Mouse (Mus musculus): Measurements from ENCODE around the gene Ptprm. TPM values are rescaled to one million over a fixed set of nuclear protein-coding genes. Genes with fewer than 3 reads are reported as not detected.
"Not testable (repeated sequence)": the region's sequence is repeated elsewhere in the genome, so short reads cannot be mapped to it uniquely, and the experiment has no call there.

Ptprm gene
- polyA plus RNA-seq, 1 experiment from 2014 or later = 19.5 TPM

GRCm38 (mm10) chr17:66861557-66861956 lies 492.7 kb downstream of the Ptprm start:
- H3K27ac ChIP-seq (replicated peaks in 1 of 2; ENCODE audit: control insufficient read depth in 1 of 2, insufficient read depth in 1 of 2, low read depth in 2 of 2, low read length in 2 of 2) = no peak overlapping the region
- H3K9me3 ChIP-seq (ENCODE audit: control insufficient read depth, low read length) = no peaks in the 10 kb centered on the region
- H3K4me2 ChIP-seq (ENCODE audit: low read length) = no peak overlapping the region
- H3K9ac ChIP-seq (ENCODE audit: low read length) = no peak overlapping the region
- no peaks in the 10 kb centered on the region for H3K27me3 ChIP-seq (ENCODE audit: control insufficient read depth, insufficient read depth, low read length)
- WGBS = 40% methylated on average over 2 of the region's 2 CpGs
- H3K36me3 ChIP-seq (ENCODE audit: control insufficient read depth, insufficient read depth, low read length) = no peaks in the 10 kb centered on the region
- no peak for ATAC-seq (ENCODE audit: insufficient number of reproducible peaks, insufficient read depth, low FRiP score, low read depth)
- no peaks in the 10 kb centered on the region for H3K4me1 ChIP-seq (ENCODE audit: control insufficient read depth in 2 of 2, insufficient read depth in 2 of 2, low read length in 2 of 2)
- no peak overlapping the region for H3K4me3 ChIP-seq (ENCODE audit: control insufficient read depth in 1 of 2, insufficient read depth in 1 of 2, low read depth in 1 of 2, low read length in 2 of 2)

DNA sequence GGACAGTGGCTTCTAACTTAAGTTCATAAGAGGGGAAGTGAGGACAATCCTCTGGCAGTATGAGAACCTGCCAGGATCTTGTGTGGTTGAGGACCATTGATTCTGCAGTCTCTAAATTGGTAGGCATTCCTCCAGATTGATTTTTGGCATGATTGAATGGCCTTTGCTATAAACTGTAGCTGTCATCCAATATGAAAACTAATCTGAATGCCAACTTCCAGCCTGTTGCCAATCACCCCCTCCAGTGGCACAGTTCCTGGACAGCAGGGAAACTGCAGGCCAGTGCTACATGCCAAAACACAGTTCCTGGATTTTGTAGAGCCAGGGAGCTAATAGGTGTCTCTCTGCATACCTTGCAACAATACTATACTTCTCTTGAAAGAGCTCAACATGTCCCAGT lies 495.5 kb downstream of the Ptprm start:
- H3K4me2 ChIP-seq (ENCODE audit: low read length) = no peak overlapping the region
- H3K27ac ChIP-seq (replicated peaks in 1 of 2; ENCODE audit: control insufficient read depth in 1 of 2, insufficient read depth in 1 of 2, low read depth in 2 of 2, low read length in 2 of 2) = no peak overlapping the region
- no peaks in the 10 kb centered on the region for H3K9me3 ChIP-seq (ENCODE audit: control insufficient read depth, low read length)
- no peak for ATAC-seq (ENCODE audit: insufficient number of reproducible peaks, insufficient read depth, low FRiP score, low read depth)
- H3K4me3 ChIP-seq (ENCODE audit: control insufficient read depth in 1 of 2, insufficient read depth in 1 of 2, low read depth in 1 of 2, low read length in 2 of 2) = no peak overlapping the region
- no peaks in the 10 kb centered on the region for H3K4me1 ChIP-seq (ENCODE audit: control insufficient read depth in 2 of 2, insufficient read depth in 2 of 2, low read length in 2 of 2)
- no peak overlapping the region for H3K9ac ChIP-seq (ENCODE audit: low read length)
- no peaks in the 10 kb centered on the region for H3K36me3 ChIP-seq (ENCODE audit: control insufficient read depth, insufficient read depth, low read length)
- no peaks in the 10 kb centered on the region for H3K27me3 ChIP-seq (ENCODE audit: control insufficient read depth, insufficient read depth, low read length)

GRCm38 (mm10) chr17:66852496-66852895 lies 501.8 kb downstream of the Ptprm start:
- Histone ChIP-seq H3K4me1 (ENCODE audit: control insufficient read depth in 2 of 2, insufficient read depth in 2 of 2, low read length in 2 of 2) (no peaks in the 10 kb centered on the region), H3K9me3 (ENCODE audit: control insufficient read depth, low read length) (no peaks in the 10 kb centered on the region), H3K27me3 (ENCODE audit: control insufficient read depth, insufficient read depth, low read length) (no peaks in the 10 kb centered on the region), H3K27ac (replicated peaks in 1 of 2; ENCODE audit: control insufficient read depth in 1 of 2, insufficient read depth in 1 of 2, low read depth in 2 of 2, low read length in 2 of 2) (no peak overlapping the region), H3K4me3 (ENCODE audit: control insufficient read depth in 1 of 2, insufficient read depth in 1 of 2, low read depth in 1 of 2, low read length in 2 of 2) (no peak overlapping the region), H3K36me3 (ENCODE audit: control insufficient read depth, insufficient read depth, low read length) (no peaks in the 10 kb centered on the region), H3K9ac (ENCODE audit: low read length) (no peak overlapping the region), H3K4me2 (ENCODE audit: low read length) (no peak overlapping the region)
- ATAC-seq (ENCODE audit: insufficient number of reproducible peaks, insufficient read depth, low FRiP score, low read depth) = no peak
- 78% methylated on average over 6 of the region's 6 CpGs for WGBS

DNA sequence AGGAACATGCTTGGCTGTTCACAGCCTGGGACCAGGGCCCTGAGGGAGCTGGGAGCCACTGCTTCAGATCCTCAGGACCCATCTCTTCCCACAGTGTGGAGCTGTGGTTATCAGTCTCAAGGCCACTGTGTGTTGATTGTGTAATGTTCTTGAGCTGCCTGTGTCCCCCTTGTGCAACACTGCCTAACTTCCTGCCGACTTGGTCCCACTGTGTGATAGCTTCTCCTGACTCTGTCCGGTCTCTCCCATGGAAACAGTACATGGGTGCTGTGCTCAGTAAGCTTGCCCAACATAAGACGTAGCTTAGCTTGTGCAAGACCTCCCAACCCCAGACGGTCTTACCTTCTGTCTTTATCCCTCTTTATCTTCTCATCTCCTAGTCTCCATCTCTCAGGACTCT lies 507.2 kb downstream of the Ptprm start:
- ATAC-seq (ENCODE audit: insufficient number of reproducible peaks, insufficient read depth, low FRiP score, low read depth); H3K9me3 ChIP-seq (ENCODE audit: control insufficient read depth, low read length); H3K27ac ChIP-seq (replicated peaks in 1 of 2; ENCODE audit: control insufficient read depth in 1 of 2, insufficient read depth in 1 of 2, low read depth in 2 of 2, low read length in 2 of 2); H3K4me3 ChIP-seq (ENCODE audit: control insufficient read depth in 1 of 2, insufficient read depth in 1 of 2, low read depth in 1 of 2, low read length in 2 of 2); H3K9ac ChIP-seq (ENCODE audit: low read length); H3K4me2 ChIP-seq (ENCODE audit: low read length); H3K4me1 ChIP-seq (ENCODE audit: control insufficient read depth in 2 of 2, insufficient read depth in 2 of 2, low read length in 2 of 2); H3K36me3 ChIP-seq (ENCODE audit: control insufficient read depth, insufficient read depth, low read length); H3K27me3 ChIP-seq (ENCODE audit: control insufficient read depth, insufficient read depth, low read length): not testable (repeated sequence)
- WGBS = 88% methylated on average over 4 of the region's 4 CpGs

GRCm38 (mm10) chr17:66822347-66822746 lies 531.9 kb downstream of the Ptprm start:
- Histone ChIP-seq H3K4me3 (ENCODE audit: control insufficient read depth in 1 of 2, insufficient read depth in 1 of 2, low read depth in 1 of 2, low read length in 2 of 2) (no peak overlapping the region), H3K9ac (ENCODE audit: low read length) (no peak overlapping the region), H3K27me3 (ENCODE audit: control insufficient read depth, insufficient read depth, low read length) (no peaks in the 10 kb centered on the region), H3K9me3 (ENCODE audit: control insufficient read depth, low read length) (no peaks in the 10 kb centered on the region), H3K4me2 (ENCODE audit: low read length) (no peak overlapping the region), H3K4me1 (ENCODE audit: control insufficient read depth in 2 of 2, insufficient read depth in 2 of 2, low read length in 2 of 2) (no peaks in the 10 kb centered on the region), H3K36me3 (ENCODE audit: control insufficient read depth, insufficient read depth, low read length) (no peaks in the 10 kb centered on the region), H3K27ac (replicated peaks in 1 of 2; ENCODE audit: control insufficient read depth in 1 of 2, insufficient read depth in 1 of 2, low read depth in 2 of 2, low read length in 2 of 2) (no peak overlapping the region)
- no peak for ATAC-seq (ENCODE audit: insufficient number of reproducible peaks, insufficient read depth, low FRiP score, low read depth)
- WGBS = 61% methylated on average over 2 of the region's 2 CpGs

DNA sequence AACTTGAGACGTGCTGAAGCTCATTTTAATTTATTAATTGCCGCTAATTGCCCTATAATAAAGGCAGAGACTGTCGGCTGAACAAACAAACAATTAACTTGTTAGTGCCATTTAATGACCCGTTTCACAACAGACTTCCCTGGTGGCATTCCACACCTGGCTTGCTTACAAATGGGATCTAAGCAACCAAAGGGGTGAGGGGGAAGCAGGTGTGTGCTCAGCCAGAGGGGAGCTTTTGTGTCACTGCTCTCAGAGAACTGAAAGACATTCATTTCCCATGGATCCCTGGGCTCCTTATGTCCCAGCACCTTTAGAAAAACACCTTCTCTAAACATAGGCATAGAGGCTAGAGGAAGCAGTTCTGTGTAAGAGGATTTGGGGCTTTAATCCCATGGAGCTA lies 536.9 kb downstream of the Ptprm start:
- WGBS = 85% methylated on average over 4 of the region's 4 CpGs
- no peaks in the 10 kb centered on the region for H3K9me3 ChIP-seq (ENCODE audit: control insufficient read depth, low read length)
- no peaks in the 10 kb centered on the region for H3K4me1 ChIP-seq (ENCODE audit: control insufficient read depth in 2 of 2, insufficient read depth in 2 of 2, low read length in 2 of 2)

DNA sequence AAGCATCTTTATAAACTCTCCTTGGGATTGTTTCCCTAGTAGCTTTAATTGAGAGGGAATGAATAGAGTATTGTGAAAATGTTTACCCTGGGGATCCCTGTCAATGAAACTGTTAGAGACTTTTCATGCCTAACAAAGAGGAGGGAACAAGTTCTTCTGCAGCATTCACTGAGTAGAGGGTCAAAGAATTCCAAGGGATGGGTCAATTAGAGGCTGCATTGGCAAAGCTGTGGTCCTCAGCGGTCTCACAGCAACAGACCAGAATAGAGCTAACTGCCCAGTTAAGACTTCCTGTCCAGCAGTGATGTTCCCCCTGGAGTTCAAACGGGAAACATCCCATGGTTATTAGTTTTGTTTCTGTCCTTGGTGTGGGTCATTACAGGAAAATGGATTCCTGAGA lies 538.3 kb downstream of the Ptprm start:
- Histone ChIP-seq H3K27me3 (ENCODE audit: control insufficient read depth, insufficient read depth, low read length) (no peaks in the 10 kb centered on the region), H3K9me3 (ENCODE audit: control insufficient read depth, low read length) (no peaks in the 10 kb centered on the region), H3K27ac (replicated peaks in 1 of 2; ENCODE audit: control insufficient read depth in 1 of 2, insufficient read depth in 1 of 2, low read depth in 2 of 2, low read length in 2 of 2) (no peak overlapping the region), H3K4me3 (ENCODE audit: control insufficient read depth in 1 of 2, insufficient read depth in 1 of 2, low read depth in 1 of 2, low read length in 2 of 2) (no peak overlapping the region), H3K4me1 (ENCODE audit: control insufficient read depth in 2 of 2, insufficient read depth in 2 of 2, low read length in 2 of 2) (no peaks in the 10 kb centered on the region), H3K9ac (ENCODE audit: low read length) (no peak overlapping the region), H3K36me3 (ENCODE audit: control insufficient read depth, insufficient read depth, low read length) (no peaks in the 10 kb centered on the region), H3K4me2 (ENCODE audit: low read length) (no peak overlapping the region)
- 67% methylated on average over 2 of the region's 2 CpGs for WGBS
- ATAC-seq (ENCODE audit: insufficient number of reproducible peaks, insufficient read depth, low FRiP score, low read depth) = no peak

More for the DNA sequence above, 536.9 kb downstream of the Ptprm start:
- no peaks in the 10 kb centered on the region for H3K36me3 ChIP-seq (ENCODE audit: control insufficient read depth, insufficient read depth, low read length)
- no peak for ATAC-seq (ENCODE audit: insufficient number of reproducible peaks, insufficient read depth, low FRiP score, low read depth)
- H3K4me2 ChIP-seq (ENCODE audit: low read length) = no peak overlapping the region
- H3K9ac ChIP-seq (ENCODE audit: low read length) = no peak overlapping the region
- H3K4me3 ChIP-seq (ENCODE audit: control insufficient read depth in 1 of 2, insufficient read depth in 1 of 2, low read depth in 1 of 2, low read length in 2 of 2) = no peak overlapping the region
- H3K27me3 ChIP-seq (ENCODE audit: control insufficient read depth, insufficient read depth, low read length) = no peaks in the 10 kb centered on the region
- no peak overlapping the region for H3K27ac ChIP-seq (replicated peaks in 1 of 2; ENCODE audit: control insufficient read depth in 1 of 2, insufficient read depth in 1 of 2, low read depth in 2 of 2, low read length in 2 of 2)

GRCm38 (mm10) chr17:66813786-66814185 lies 540.5 kb downstream of the Ptprm start:
- no peak overlapping the region for H3K9ac ChIP-seq (ENCODE audit: low read length)
- no peaks in the 10 kb centered on the region for H3K9me3 ChIP-seq (ENCODE audit: control insufficient read depth, low read length)
- H3K27me3 ChIP-seq (ENCODE audit: control insufficient read depth, insufficient read depth, low read length) = no peaks in the 10 kb centered on the region
- H3K36me3 ChIP-seq (ENCODE audit: control insufficient read depth, insufficient read depth, low read length) = no peaks in the 10 kb centered on the region
- no peak overlapping the region for H3K27ac ChIP-seq (replicated peaks in 1 of 2; ENCODE audit: control insufficient read depth in 1 of 2, insufficient read depth in 1 of 2, low read depth in 2 of 2, low read length in 2 of 2)
- no peaks in the 10 kb centered on the region for H3K4me1 ChIP-seq (ENCODE audit: control insufficient read depth in 2 of 2, insufficient read depth in 2 of 2, low read length in 2 of 2)
- ATAC-seq (ENCODE audit: insufficient number of reproducible peaks, insufficient read depth, low FRiP score, low read depth) = no peak
- H3K4me2 ChIP-seq (ENCODE audit: low read length) = no peak overlapping the region
- H3K4me3 ChIP-seq (ENCODE audit: control insufficient read depth in 1 of 2, insufficient read depth in 1 of 2, low read depth in 1 of 2, low read length in 2 of 2) = no peak overlapping the region
- 77% methylated on average over 6 of the region's 6 CpGs for WGBS
